Mouse (Mus musculus): ENCODE data around the gene Bex6. TPM values are rescaled to one million over a fixed set of nuclear protein-coding genes. Genes with fewer than 3 reads are reported as not detected.

The Bex6 gene
- total RNA-seq, 2 experiments from 2014 or later = not detected

GRCm38 (mm10) chr16:32160742-32161323, 18.8 kb upstream of the Bex6 start:
- no peak for DNase-seq
- TF ChIP-seq CTCF (IDR thresholded peaks at IDR 0.05) = no peak
- Histone ChIP-seq H3K4me3 (peak overlapping the region; percentile 28), H3K27ac (no peak overlapping the region)
- intact Hi-C loops (cut with DNase I) = no loop called here

- Histone ChIP-seq H3K27ac (peak overlapping the region; percentile 81; the same call in 1 of the 2 replicates), H3K4me3 (peak overlapping the region; percentile 78)
- no peak for TF ChIP-seq CTCF (IDR thresholded peaks at IDR 0.05)
- DNase-seq = no peak
- intact Hi-C loops (cut with DNase I) = no loop called here
Measured at GRCm38 (mm10) chr16:32163392-32163791, 16.2 kb upstream of the Bex6 start.

GRCm38 (mm10) chr16:32163891-32164290, 15.7 kb upstream of the Bex6 start:
- H3K4me3 ChIP-seq = peak overlapping the region; percentile 78
- intact Hi-C loops (cut with DNase I) = no loop called here
- DNase-seq = no peak
- peak overlapping the region; percentile 81 for H3K27ac ChIP-seq
- no peak for TF ChIP-seq CTCF (IDR thresholded peaks at IDR 0.05)

DNA sequence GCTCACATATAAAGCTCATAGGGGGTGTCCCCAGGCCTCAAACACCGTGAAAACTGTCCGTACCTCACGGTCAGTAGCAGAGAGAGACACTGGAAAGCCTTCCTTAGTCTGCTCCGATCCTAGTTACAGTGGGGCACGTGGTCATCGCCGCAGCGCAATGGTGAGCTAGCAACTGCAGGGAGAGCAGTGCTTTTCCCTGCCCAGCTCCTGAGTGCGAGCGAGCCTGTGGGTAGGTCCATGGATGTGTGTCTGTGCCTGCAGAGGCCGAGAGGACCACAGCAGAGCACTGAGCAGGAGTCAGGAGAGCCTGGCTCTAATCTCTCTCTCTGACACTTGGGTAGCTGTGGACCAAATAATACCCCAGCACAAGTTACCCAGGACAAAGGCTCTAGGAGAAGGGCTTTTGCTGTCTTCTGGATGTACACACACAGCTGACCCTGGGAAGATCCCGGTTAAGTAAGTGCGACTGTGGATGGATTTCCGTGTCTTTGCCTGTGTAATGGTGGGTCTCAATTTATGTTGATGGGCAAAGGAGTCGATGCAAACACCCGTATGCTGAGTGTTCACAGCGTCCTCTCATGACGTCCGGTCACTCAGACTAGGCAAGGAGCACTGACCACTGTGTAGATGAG, 15.1 kb upstream of the Bex6 start:
- DNase-seq = no peak
- Histone ChIP-seq H3K4me3 (peak overlapping the region; percentile 78), H3K27ac (peak overlapping the region; percentile 81)
- no peak for TF ChIP-seq CTCF (IDR thresholded peaks at IDR 0.05)
- intact Hi-C loops (cut with DNase I) = no loop called here

DNA sequence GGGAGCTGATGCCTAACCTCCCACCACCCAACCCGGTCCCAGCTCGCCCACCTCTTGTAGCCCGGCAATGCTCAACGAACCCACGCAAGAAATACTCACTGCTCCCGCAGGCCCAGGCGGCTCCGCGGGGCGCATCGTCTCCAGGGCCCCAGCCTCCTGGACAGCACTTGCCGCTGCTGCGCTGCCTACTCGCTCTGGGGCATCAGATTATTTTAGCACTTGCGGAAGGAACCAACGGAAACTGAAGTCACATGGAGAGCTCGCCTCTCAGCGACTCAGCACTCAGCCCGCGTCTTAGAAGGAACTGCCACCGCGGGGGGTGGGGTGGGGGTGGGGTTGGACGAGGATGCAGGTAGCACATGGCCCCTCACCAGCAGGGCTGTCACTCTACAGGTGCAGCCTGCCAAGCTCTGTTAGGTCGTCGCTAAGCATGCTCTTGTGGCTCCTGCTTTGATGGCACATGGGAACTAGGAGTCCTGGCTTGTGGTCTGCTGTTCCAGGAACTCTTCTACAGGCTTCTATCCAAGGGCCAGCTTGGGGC, 14.3 kb upstream of the Bex6 start, which contains the start of gene Nrros:
Nrros (minus strand) TSS at position 314 of the 541 bp plus-strand sequence.
- peak within 1 kb of the TSS; percentile 81 for H3K27ac ChIP-seq
- intact Hi-C loops (cut with DNase I) = no loop called here

GRCm38 (mm10) chr16:32167819-32168545, 11.6 kb upstream of the Bex6 start:
- no peak for DNase-seq
- intact Hi-C loops (cut with DNase I) = no loop called here
- TF ChIP-seq CTCF (IDR thresholded peaks at IDR 0.05) = no peak
- Histone ChIP-seq H3K4me3 (no peak overlapping the region), H3K27ac (no peak overlapping the region)

More for the DNA sequence above, 14.3 kb upstream of the Bex6 start, which contains the start of gene Nrros:
- TF ChIP-seq CTCF (IDR thresholded peaks at IDR 0.05) = no peak
- H3K4me3 ChIP-seq = peak within 1 kb of the TSS; percentile 78
- peak; percentile 54 for DNase-seq

DNA sequence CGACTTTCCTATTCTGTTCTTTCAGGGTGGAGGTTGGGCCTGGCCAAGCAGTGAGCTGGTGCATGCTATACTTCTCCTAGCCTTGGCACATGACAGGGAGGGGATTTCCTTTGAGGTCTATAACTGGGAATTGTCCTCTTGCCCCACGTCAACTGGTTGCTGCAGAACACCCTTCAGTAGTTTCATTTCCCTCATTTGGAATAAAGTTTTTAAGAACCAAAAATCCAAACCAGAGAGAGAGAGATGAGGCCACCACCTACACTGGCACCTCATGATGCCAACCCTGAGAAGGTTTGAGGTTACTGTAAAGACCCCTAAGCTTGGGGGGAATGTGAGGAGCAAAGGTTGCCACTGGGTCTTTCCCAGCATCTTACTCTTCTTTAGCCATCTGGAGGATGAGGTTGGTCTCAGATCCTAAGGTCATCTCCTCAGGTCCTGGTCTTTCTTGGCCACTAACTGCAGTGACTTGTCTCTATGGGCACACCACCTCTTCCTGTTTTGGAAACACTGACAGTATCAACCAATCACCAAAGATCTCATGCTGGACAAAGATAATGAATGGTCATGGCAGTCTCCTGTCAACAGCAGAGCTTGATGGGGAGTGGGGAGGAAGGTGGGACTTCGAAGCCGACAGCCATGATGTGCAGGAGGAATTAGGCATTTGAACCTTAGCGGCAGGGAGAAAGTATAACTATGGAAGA, 8.4 kb upstream of the Bex6 start:
- no peak overlapping the region for H3K4me3 ChIP-seq
- intact Hi-C loops (cut with DNase I) = no loop called here
- peak overlapping the region; percentile 49; the same call in 1 of the 2 replicates for H3K27ac ChIP-seq

GRCm38 (mm10) chr16:32173401-32173800, 6.2 kb upstream of the Bex6 start:
- Histone ChIP-seq H3K27ac (no peak overlapping the region), H3K4me3 (no peak overlapping the region)
- DNase-seq = no peak
- intact Hi-C loops (cut with DNase I) = no loop called here
- no peak for TF ChIP-seq CTCF (IDR thresholded peaks at IDR 0.05)

More for the DNA sequence above, 8.4 kb upstream of the Bex6 start:
- no peak for DNase-seq
- TF ChIP-seq CTCF (IDR thresholded peaks at IDR 0.05) = no peak

- Histone ChIP-seq H3K27ac (no peak overlapping the region), H3K4me3 (no peak overlapping the region)
- DNase-seq = no peak
- intact Hi-C loops (cut with DNase I) = no loop called here
- TF ChIP-seq CTCF (IDR thresholded peaks at IDR 0.05) = no peak
Measured at GRCm38 (mm10) chr16:32174340-32175005, 5.2 kb upstream of the Bex6 start.

DNA sequence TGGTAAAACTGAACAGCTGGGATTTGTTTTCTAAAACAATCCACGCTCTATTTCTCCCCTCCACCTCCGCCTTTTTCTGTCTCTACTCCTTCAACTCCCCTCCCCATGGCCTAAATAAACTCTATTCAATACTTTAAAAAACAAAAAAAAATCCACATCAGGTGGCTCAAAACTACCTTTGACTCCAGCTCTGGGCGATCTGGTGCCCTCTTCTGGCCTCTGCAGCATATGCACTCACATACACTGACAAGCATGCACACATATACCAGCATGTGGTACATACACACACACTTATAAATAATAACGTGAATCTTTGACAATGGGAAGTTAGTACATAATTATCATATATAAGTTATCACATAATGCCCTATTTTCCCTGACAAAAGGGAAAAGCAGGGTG, 4.6 kb upstream of the Bex6 start:
- peak; percentile 19; the same call in 1 of the 2 replicates for TF ChIP-seq CTCF (IDR thresholded peaks at IDR 0.05)
- DNase-seq = no peak
- Histone ChIP-seq H3K27ac (no peak overlapping the region), H3K4me3 (no peak overlapping the region)
- intact Hi-C loops (cut with DNase I) = no loop called here

- peak overlapping the region; percentile 59 for H3K4me3 ChIP-seq
Measured at GRCm38 (mm10) chr16:32176896-32177686, 2.5 kb upstream of the Bex6 start.

More at GRCm38 (mm10) chr16:32176896-32177686, 2.5 kb upstream of the Bex6 start:
- intact Hi-C loops (cut with DNase I) = no loop called here
- TF ChIP-seq CTCF (IDR thresholded peaks at IDR 0.05) = no peak
- peak overlapping the region; percentile 76 for H3K27ac ChIP-seq
- peak; percentile 29 for DNase-seq
